Comparison of ENCODE assay signal across 23 mouse cellular contexts in the genomic region with DNA sequence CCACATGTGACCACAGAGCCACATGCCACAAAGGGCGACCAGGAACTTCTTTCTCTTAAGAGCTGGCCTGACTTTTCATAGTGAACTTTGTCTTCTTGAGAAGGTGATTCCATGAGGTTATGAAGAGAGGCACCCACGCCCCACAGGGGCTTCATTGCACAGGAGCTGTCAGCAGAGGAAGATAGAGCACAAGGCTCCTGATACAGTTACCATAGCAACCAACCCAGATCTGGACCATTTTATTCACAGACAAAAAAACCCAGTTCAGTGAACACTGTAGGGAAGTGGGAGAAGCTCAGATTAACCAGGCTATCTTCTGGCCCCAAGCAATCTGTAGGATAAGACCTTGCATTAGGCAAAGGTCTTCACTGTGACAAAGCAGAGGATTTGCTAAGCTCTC.
A peak's percentile ranks its signal among the peaks of the same experiment; 100 is the strongest.
DNase-seq lines count a peak whose midpoint lies in the region; ATAC-seq and TF ChIP-seq lines count a peak whose summit lies in the region.
"Had no signal": no experiment of that assay in that cellular context is flagged by ENCODE, and none has a peak within 500 bp of the region (broad histone marks: within the 10 kb centered on the region; RNA-seq: fewer than 3 reads in every experiment).

No protein-coding gene starts in this region.

- H3K4me3 ChIP-seq in forebrain, embryonic 14.5 days (ENCODE audit: low read depth, low read length): no peak overlapping the region
- H3K4me3 ChIP-seq in forebrain, embryonic 11.5 days (ENCODE audit: low read depth, low read length): no peak overlapping the region
- no peak overlapping the region for H3K4me3 ChIP-seq in hindbrain, postnatal 0 days (ENCODE audit: low read length)
- H3K4me3 ChIP-seq in hindbrain, embryonic 11.5 days (ENCODE audit: low read depth, low read length): no peak overlapping the region
- H3K4me3 ChIP-seq: forebrain, embryonic 10.5 days; heart, embryonic 13.5 days; limb, embryonic 12.5 days; liver, embryonic 12.5 days; neural tube, embryonic 15.5 days had no signal

- ATAC-seq in forebrain, embryonic 14.5 days: no peak
- ATAC-seq in forebrain, embryonic 11.5 days (replicated peaks; ENCODE audit: low FRiP score): no peak
- no peak for ATAC-seq in hindbrain, postnatal 0 days
- ATAC-seq in hindbrain, embryonic 11.5 days (ENCODE audit: low FRiP score): no peak
- no peak for ATAC-seq in cerebellum, adult (ENCODE audit: insufficient number of reproducible peaks, low FRiP score, low TSS enrichment)
- ATAC-seq: liver, embryonic 12.5 days had no signal

- H3K9ac ChIP-seq in forebrain, embryonic 14.5 days (ENCODE audit: low read length): no peak overlapping the region
- H3K9ac ChIP-seq in forebrain, embryonic 11.5 days (ENCODE audit: low read length): no peak overlapping the region
- no peak overlapping the region for H3K9ac ChIP-seq in hindbrain, postnatal 0 days (replicated peaks; ENCODE audit: low read length)
- no peak overlapping the region for H3K9ac ChIP-seq in hindbrain, embryonic 11.5 days (ENCODE audit: low read depth, low read length)
- H3K9ac ChIP-seq: heart, embryonic 13.5 days; limb, embryonic 12.5 days; liver, embryonic 12.5 days; neural tube, embryonic 15.5 days had no signal

- no peaks in the 10 kb centered on the region for H3K36me3 ChIP-seq in forebrain, embryonic 14.5 days (ENCODE audit: control insufficient read depth, insufficient read depth, low read length)
- H3K36me3 ChIP-seq in forebrain, embryonic 11.5 days (ENCODE audit: control insufficient read depth, insufficient read depth, low read length): no peaks in the 10 kb centered on the region
- H3K36me3 ChIP-seq in hindbrain, postnatal 0 days (ENCODE audit: insufficient read depth, low read length): no peaks in the 10 kb centered on the region
- H3K36me3 ChIP-seq in hindbrain, embryonic 11.5 days (ENCODE audit: control insufficient read depth, insufficient read depth, low read length): no peaks in the 10 kb centered on the region
- H3K36me3 ChIP-seq: forebrain, embryonic 10.5 days; heart, embryonic 13.5 days; limb, embryonic 12.5 days; liver, embryonic 12.5 days; neural tube, embryonic 15.5 days had no signal

- TF ChIP-seq CTCF in hindbrain, postnatal 0 days (IDR thresholded peaks at IDR 0.05; ENCODE audit: low read depth): no peak

- peak; percentile 26 for DNase-seq in forebrain, embryonic 14.5 days (ENCODE audit: low spot score)
- DNase-seq in forebrain, embryonic 11.5 days (ENCODE audit: low spot score): no peak
- DNase-seq in hindbrain, postnatal 0 days (ENCODE audit: low spot score): peak; percentile 48
- DNase-seq in hindbrain, embryonic 11.5 days (ENCODE audit: low spot score): no peak
- DNase-seq in retina, postnatal 1 day: peak; percentile 16
- DNase-seq in retina, embryonic 14.5 days (ENCODE audit: low spot score): no peak
- peak; percentile 35 for DNase-seq in telencephalon, adult 2 months (ENCODE audit: low read depth, low spot score)
- DNase-seq: adrenal gland, adult 8-10 months; cerebellum, adult 2 months; cerebellum, postnatal 36 days; gastrocnemius, postnatal 10 days; heart, adult 18-20 months; kidney, adult 18-20 months; lung, adult 2 months; lung, postnatal 36 days; thymus, postnatal 36 days had no signal

- H3K27me3 ChIP-seq in forebrain, embryonic 14.5 days (replicated peaks; ENCODE audit: control insufficient read depth, insufficient read depth, low read length): no peaks in the 10 kb centered on the region
- no peaks in the 10 kb centered on the region for H3K27me3 ChIP-seq in forebrain, embryonic 11.5 days (ENCODE audit: control insufficient read depth, insufficient read depth, low read length)
- no peaks in the 10 kb centered on the region for H3K27me3 ChIP-seq in hindbrain, postnatal 0 days (ENCODE audit: insufficient read depth, low read length)
- H3K27me3 ChIP-seq in hindbrain, embryonic 11.5 days (ENCODE audit: control insufficient read depth, insufficient read depth, low read length): no peaks in the 10 kb centered on the region
- H3K27me3 ChIP-seq: heart, embryonic 13.5 days; limb, embryonic 12.5 days; liver, embryonic 12.5 days; neural tube, embryonic 15.5 days had no signal

- no peaks in the 10 kb centered on the region for H3K9me3 ChIP-seq in forebrain, embryonic 14.5 days (replicated peaks; ENCODE audit: control insufficient read depth, low read length)
- no peaks in the 10 kb centered on the region for H3K9me3 ChIP-seq in forebrain, embryonic 11.5 days (ENCODE audit: control insufficient read depth, low read length)
- no peaks in the 10 kb centered on the region for H3K9me3 ChIP-seq in hindbrain, postnatal 0 days (ENCODE audit: low read length)
- no peaks in the 10 kb centered on the region for H3K9me3 ChIP-seq in hindbrain, embryonic 11.5 days (ENCODE audit: control insufficient read depth, low read length)
- H3K9me3 ChIP-seq: limb, embryonic 12.5 days; liver, embryonic 12.5 days; neural tube, embryonic 15.5 days had no signal

- no peak overlapping the region for H3K4me2 ChIP-seq in forebrain, embryonic 14.5 days (ENCODE audit: low read length)
- no peak overlapping the region for H3K4me2 ChIP-seq in forebrain, embryonic 11.5 days (ENCODE audit: low read depth, low read length, severe bottlenecking)
- H3K4me2 ChIP-seq in hindbrain, postnatal 0 days (ENCODE audit: low read depth, low read length): no peak overlapping the region
- no peak overlapping the region for H3K4me2 ChIP-seq in hindbrain, embryonic 11.5 days (replicated peaks; ENCODE audit: low read depth, low read length)
- H3K4me2 ChIP-seq: heart, embryonic 13.5 days; limb, embryonic 12.5 days; liver, embryonic 12.5 days; neural tube, embryonic 15.5 days had no signal

- no peak overlapping the region for H3K27ac ChIP-seq in forebrain, embryonic 14.5 days (ENCODE audit: low read depth, low read length)
- no peak overlapping the region for H3K27ac ChIP-seq in forebrain, embryonic 11.5 days (ENCODE audit: low read depth, low read length)
- H3K27ac ChIP-seq in hindbrain, postnatal 0 days: no peak overlapping the region
- H3K27ac ChIP-seq in hindbrain, embryonic 11.5 days (ENCODE audit: low read depth, low read length): no peak overlapping the region
- H3K27ac ChIP-seq: forebrain, embryonic 10.5 days; heart, embryonic 13.5 days; kidney, postnatal 0 days; limb, embryonic 12.5 days; liver, embryonic 12.5 days; neural tube, embryonic 15.5 days had no signal

- 78% methylated on average over 2 of the region's 2 CpGs for WGBS in forebrain, embryonic 14.5 days
- WGBS in forebrain, embryonic 11.5 days: 66% methylated on average over 2 of the region's 2 CpGs
- WGBS in hindbrain, postnatal 0 days: 63% methylated on average over 2 of the region's 2 CpGs
- 61% methylated on average over 2 of the region's 2 CpGs for WGBS in hindbrain, embryonic 11.5 days

- H3K4me1 ChIP-seq in forebrain, embryonic 14.5 days (ENCODE audit: control insufficient read depth, insufficient read depth, low read length): no peaks in the 10 kb centered on the region
- H3K4me1 ChIP-seq in forebrain, embryonic 11.5 days (replicated peaks; ENCODE audit: control insufficient read depth, insufficient read depth, low read length): no peaks in the 10 kb centered on the region
- H3K4me1 ChIP-seq in hindbrain, postnatal 0 days (ENCODE audit: insufficient read depth, low read length): no peaks in the 10 kb centered on the region
- no peaks in the 10 kb centered on the region for H3K4me1 ChIP-seq in hindbrain, embryonic 11.5 days (replicated peaks; ENCODE audit: control insufficient read depth, insufficient read depth, low read length)
- H3K4me1 ChIP-seq: heart, embryonic 13.5 days; limb, embryonic 12.5 days; liver, embryonic 12.5 days had no signal

Comparison
In these comparisons a context has a peak if more than half of its experiments do, and no peak if none do; other contexts are left out.
1. DNase-seq: peak in forebrain, embryonic 14.5 days (single experiment), hindbrain, postnatal 0 days (single experiment), retina, postnatal 1 day (single experiment) and telencephalon, adult 2 months (single experiment); none in forebrain, embryonic 11.5 days (single experiment), hindbrain, embryonic 11.5 days (single experiment) and retina, embryonic 14.5 days (single experiment).